Comparison of ENCODE assay signal across 15 mouse cellular contexts in the genomic region with DNA sequence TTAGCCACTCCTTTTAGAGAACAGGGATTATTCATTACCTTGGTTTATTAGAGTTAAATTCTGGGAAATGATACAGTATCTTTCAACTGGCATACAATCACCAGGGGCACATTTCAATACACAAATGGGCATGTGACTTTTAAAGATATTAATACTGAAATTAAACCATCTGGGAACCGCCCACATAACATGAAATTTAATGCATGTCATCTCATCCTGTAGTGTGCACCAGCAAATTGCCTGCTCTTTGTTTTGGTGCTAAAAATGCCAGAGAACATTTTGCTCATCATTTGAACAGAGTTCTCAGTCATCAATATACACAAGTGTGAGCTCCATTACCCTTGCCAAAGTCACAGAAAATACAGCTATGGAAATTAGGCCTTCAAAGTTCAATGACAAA.
DNase-seq lines count a peak whose midpoint lies in the region.
"Had no signal": no experiment of that assay in that cellular context is flagged by ENCODE, and none has a peak within 500 bp of the region (broad histone marks: within the 10 kb centered on the region; RNA-seq: fewer than 3 reads in every experiment).

No protein-coding gene starts in this region.

- peak; percentile 48 for DNase-seq in layer of hippocampus, adult 11-12 months (ENCODE audit: low spot score)
- no peak for DNase-seq in layer of hippocampus, postnatal 25 days (ENCODE audit: extremely low spot score in 1 of 2, low spot score in 1 of 2)
- DNase-seq in brain, adult 2 months (ENCODE audit: low read depth, low spot score), result peak; percentile 31
- DNase-seq in layer of hippocampus, adult 8-10 months (ENCODE audit: low spot score in 2 of 2), result peak; percentile 3 to 17
- DNase-seq in layer of hippocampus, adult 9-11 months, result peak; percentile 68
- DNase-seq in kidney, adult 8-10 months, result no peak
- no peak for DNase-seq in adrenal gland, postnatal 10 days
- DNase-seq: adrenal gland, adult 8-10 months; adrenal gland, postnatal 25 days; B cell, adult 2 months; cerebellum, adult 11-12 months; cerebellum, adult 2 months; cerebellum, adult 9-10 months; cerebellum, postnatal 10 days; cerebellum, postnatal 25 days had no signal

Comparison
In these comparisons a context has a peak if more than half of its experiments do, and no peak if none do; other contexts are left out.
1. DNase-seq: peak in layer of hippocampus, adult 11-12 months (single experiment), brain, adult 2 months (single experiment), layer of hippocampus, adult 8-10 months (2 of 2) and layer of hippocampus, adult 9-11 months (single experiment); none in layer of hippocampus, postnatal 25 days (0 of 2), kidney, adult 8-10 months (0 of 2) and adrenal gland, postnatal 10 days (single experiment).